Mouse (Mus musculus) MEL (cell line): ENCODE measurements around the gene Pbxip1. TPM values are rescaled to one million over a fixed set of nuclear protein-coding genes. Genes with fewer than 3 reads are reported as not detected.

Experiments
- DNase-seq: peaks from one replicate; pipeline ENCODE4 v3.0.0; 2011; ENCODE audit warnings: low read depth, low spot score
- H3K27ac ChIP-seq: 2 replicates; pipeline ENCODE4 v1.5.1; 2012; ENCODE audit warnings: low read depth, mild to moderate bottlenecking, control low read depth, low read length, moderate library complexity; ENCODE audit not compliant: control insufficient read depth
- H3K27me3 ChIP-seq, 2 experiments: fragments of 150-350 bp in 1 of 2; sonication (generic) in 1 of 2; 2 replicates each; pipeline ENCODE4 v1.6.1; 2012; ENCODE audit warnings: low read length in 2 of 2, mild to moderate bottlenecking in 2 of 2, improper control_type of control experiment in 1 of 2, moderate library complexity in 1 of 2; ENCODE audit not compliant: insufficient read depth in 2 of 2, control insufficient read depth in 1 of 2
- H3K36me3 ChIP-seq, 2 experiments: 2 replicates each; pipeline ENCODE4 v1.6.1; 2012 to 2014; ENCODE audit warnings: low read length in 2 of 2, improper control_type of control experiment in 1 of 2, inconsistent platforms in 1 of 2, mild to moderate bottlenecking in 1 of 2; ENCODE audit not compliant: insufficient read depth in 2 of 2, control insufficient read depth in 1 of 2
- H3K4me1 ChIP-seq, 2 experiments: fragments of 150-350 bp in 1 of 2; sonication (generic) in 1 of 2; 2 replicates each; pipeline ENCODE4 v1.6.1; 2012; ENCODE audit warnings: low read length in 2 of 2, improper control_type of control experiment in 1 of 2, mild to moderate bottlenecking in 1 of 2; ENCODE audit not compliant: insufficient read depth in 2 of 2, control insufficient read depth in 1 of 2
- H3K4me3 ChIP-seq, 2 experiments: fragments of 150-350 bp in 1 of 2; sonication (generic) in 1 of 2; 2 replicates each; pipeline ENCODE4 v1.5.1; 2012; ENCODE audit warnings: low read depth in 2 of 2, low read length in 2 of 2, mild to moderate bottlenecking in 2 of 2, moderate library complexity in 2 of 2, control low read depth in 1 of 2, improper control_type of control experiment in 1 of 2; ENCODE audit not compliant: control insufficient read depth in 1 of 2, insufficient read depth in 1 of 2
- H3K79me2 ChIP-seq: 2 replicates; pipeline ENCODE4 v1.6.1; 2012; ENCODE audit warnings: mild to moderate bottlenecking, low read length, moderate library complexity; ENCODE audit not compliant: control insufficient read depth, poor library complexity, insufficient read depth
- H3K9ac ChIP-seq: 2 replicates; pipeline ENCODE4 v1.6.1; 2012; ENCODE audit warnings: low read depth, mild to moderate bottlenecking, control low read depth, low read length, moderate library complexity; ENCODE audit not compliant: control insufficient read depth, poor library complexity, severe bottlenecking
- H3K9me3 ChIP-seq: fragments of 150-350 bp; sonication (generic); replicated peaks from 2 replicates; pipeline ENCODE4 v1.6.1; 2012; ENCODE audit warnings: mild to moderate bottlenecking, low read length, improper control_type of control experiment, moderate library complexity; ENCODE audit not compliant: insufficient read depth
- BHLHE40 ChIP-seq: IDR thresholded peaks from 2 replicates; pipeline ENCODE4 v1.6.1; 2012; ENCODE audit warnings: low read depth, mild to moderate bottlenecking, inconsistent platforms, low read length, improper control_type of control experiment, borderline replicate concordance
- CTCF ChIP-seq, 3 experiments: IDR thresholded peaks in 2 of 3; conservative IDR thresholded peaks in 1 of 3; 2 replicates each; pipeline ENCODE4 v1.5.1; 2011 to 2012; ENCODE audit warnings: low read length in 3 of 3, low read depth in 2 of 3, mild to moderate bottlenecking in 2 of 3, improper control_type of control experiment in 1 of 3, inconsistent platforms in 1 of 3, mixed read lengths in 1 of 3, moderate library complexity in 1 of 3; ENCODE audit not compliant: control insufficient read depth in 1 of 3, insufficient read depth in 1 of 3, poor library complexity in 1 of 3, severe bottlenecking in 1 of 3
- GABPA ChIP-seq: IDR thresholded peaks from 2 replicates; pipeline ENCODE4 v1.6.1; 2012; ENCODE audit warnings: low read depth, mild to moderate bottlenecking, inconsistent platforms, low read length, improper control_type of control experiment, moderate library complexity
- HCFC1 ChIP-seq: IDR thresholded peaks from 2 replicates; pipeline ENCODE4 v1.6.1; 2012; ENCODE audit warnings: low read depth, mild to moderate bottlenecking, inconsistent platforms, low read length, improper control_type of control experiment, moderate library complexity
- JUND ChIP-seq: IDR thresholded peaks from 2 replicates; pipeline ENCODE4 v1.6.1; 2011; ENCODE audit warnings: low read depth, mild to moderate bottlenecking, improper control_type of control experiment, low read length
- KAT2A ChIP-seq: conservative IDR thresholded peaks from 2 replicates; pipeline ENCODE4 v1.6.1; 2012; ENCODE audit warnings: low read depth, low read length, improper control_type of control experiment, inconsistent platforms
- MAX ChIP-seq: IDR thresholded peaks from 2 replicates; pipeline ENCODE4 v1.6.1; 2011; ENCODE audit warnings: low read length, improper control_type of control experiment
- MAZ ChIP-seq: IDR thresholded peaks from 2 replicates; pipeline ENCODE4 v1.6.1; 2012; ENCODE audit warnings: low read depth, mild to moderate bottlenecking, inconsistent platforms, low read length, improper control_type of control experiment
- MEF2A ChIP-seq: IDR thresholded peaks from 2 replicates; pipeline ENCODE4 v1.6.1; 2014; ENCODE audit warnings: low read depth, mild to moderate bottlenecking, inconsistent platforms, low read length, improper control_type of control experiment; ENCODE audit not compliant: poor library complexity, insufficient replicate concordance, severe bottlenecking; ENCODE audit errors: extremely low read depth
- MXI1 ChIP-seq: IDR thresholded peaks from 2 replicates; pipeline ENCODE4 v1.6.1; 2011; ENCODE audit warnings: mild to moderate bottlenecking, low read depth, low read length, improper control_type of control experiment
- MYB ChIP-seq: IDR thresholded peaks from 2 replicates; pipeline ENCODE4 v1.6.1; 2011; ENCODE audit warnings: mild to moderate bottlenecking, low read depth, low read length, improper control_type of control experiment
- MYC ChIP-seq: IDR thresholded peaks from 2 replicates; pipeline ENCODE4 v1.6.1; 2011; ENCODE audit warnings: low read depth, mild to moderate bottlenecking, low read length, improper control_type of control experiment, moderate library complexity
- NELFE ChIP-seq: IDR thresholded peaks from 2 replicates; pipeline ENCODE4 v1.6.1; 2011; ENCODE audit warnings: low read depth, low read length, improper control_type of control experiment
- NRF1 ChIP-seq: IDR thresholded peaks from 2 replicates; pipeline ENCODE4 v1.6.1; 2014; ENCODE audit warnings: low read depth, mild to moderate bottlenecking, inconsistent platforms, low read length, improper control_type of control experiment, moderate library complexity; ENCODE audit not compliant: poor library complexity, insufficient read depth, severe bottlenecking
- RAD21 ChIP-seq: IDR thresholded peaks from 2 replicates; pipeline ENCODE4 v1.6.1; 2011; ENCODE audit warnings: mild to moderate bottlenecking, low read depth, low read length, improper control_type of control experiment
- SIN3A ChIP-seq: IDR thresholded peaks from 2 replicates; pipeline ENCODE4 v1.6.1; 2012; ENCODE audit warnings: low read length, improper control_type of control experiment, inconsistent platforms
- SMC3 ChIP-seq: IDR thresholded peaks from 2 replicates; pipeline ENCODE4 v1.6.1; 2011; ENCODE audit warnings: low read depth, low read length, improper control_type of control experiment
- TAL1 ChIP-seq: IDR thresholded peaks from 2 replicates; pipeline ENCODE4 v1.6.1; 2012; ENCODE audit warnings: mild to moderate bottlenecking, inconsistent platforms, low read length, moderate library complexity, mixed read lengths
- TBP ChIP-seq: IDR thresholded peaks from 2 replicates; pipeline ENCODE4 v1.8.0; 2011; ENCODE audit warnings: low read depth, low read length, improper control_type of control experiment
- TCF12 ChIP-seq: IDR thresholded peaks from 2 replicates; pipeline ENCODE4 v1.6.1; 2014; ENCODE audit warnings: low read depth, mild to moderate bottlenecking, inconsistent platforms, low read length, improper control_type of control experiment, moderate library complexity
- USF1 ChIP-seq: IDR thresholded peaks from 2 replicates; pipeline ENCODE4 v1.6.1; 2014; ENCODE audit warnings: low read depth, mild to moderate bottlenecking, inconsistent platforms, low read length, improper control_type of control experiment, moderate library complexity
- USF2 ChIP-seq, 2 experiments: IDR thresholded peaks; 2 replicates each; pipeline ENCODE4 v1.6.1; 2011 to 2012; ENCODE audit warnings: improper control_type of control experiment in 2 of 2, low read length in 2 of 2, borderline replicate concordance in 1 of 2, inconsistent platforms in 1 of 2, low read depth in 1 of 2, mild to moderate bottlenecking in 1 of 2; ENCODE audit not compliant: insufficient read depth in 1 of 2
- ZC3H11A ChIP-seq: IDR thresholded peaks from 2 replicates; pipeline ENCODE4 v1.6.1; 2012; ENCODE audit warnings: low read depth, mild to moderate bottlenecking, inconsistent platforms, low read length, improper control_type of control experiment
- ZKSCAN1 ChIP-seq: IDR thresholded peaks from 2 replicates; pipeline ENCODE4 v1.6.1; 2012; ENCODE audit warnings: low read depth, mild to moderate bottlenecking, inconsistent platforms, low read length, improper control_type of control experiment, moderate library complexity
- ZNF384 ChIP-seq: IDR thresholded peaks from 2 replicates; pipeline ENCODE4 v1.6.1; 2012; ENCODE audit warnings: low read depth, mild to moderate bottlenecking, inconsistent platforms, low read length, improper control_type of control experiment
- polyA plus RNA-seq, 2 experiments: library from polyadenylated mRNA; stranded (reverse) in 1 of 2; unstranded in 1 of 2; fragments of >175 nt in 1 of 2; fragments of >200 nt in 1 of 2; gene quantifications; 2 replicates each; pipeline versions ENCODE4 v1.2.1 to v1.2.4; 2012; ENCODE audit warnings: low replicate concordance in 2 of 2, low read depth in 1 of 2; ENCODE audit not compliant: insufficient read length in 2 of 2, insufficient read depth in 1 of 2, missing spikeins in 1 of 2
- total RNA-seq: library from RNA; depleted of rRNA; stranded (reverse); fragments of 300-350 nt; gene quantifications from 2 replicates; pipeline ENCODE4 v1.2.3, GENCODE M21; 2012

Pbxip1 gene
- total and polyA plus RNA-seq, 3 experiments, result 4.8 to 10.7 TPM; not detected in 1

- Histone ChIP-seq H3K4me3 (no peak overlapping the region), H3K79me2 (no peaks in the 10 kb centered on the region), H3K9ac (no peak overlapping the region), H3K4me1 (no peaks in the 10 kb centered on the region), H3K36me3 (no peaks in the 10 kb centered on the region), H3K27me3 (peaks cover 22 to 31% of the 10 kb centered on the region in 2 experiments), H3K27ac (no peak overlapping the region), H3K9me3 (no peaks in the 10 kb centered on the region)
- DNase-seq, result no peak
- TF ChIP-seq HCFC1, result no peak
- TF ChIP-seq GABPA, result no peak
- no peak for TF ChIP-seq NRF1
- TF ChIP-seq MAX, result no peak
- no peak for TF ChIP-seq USF1
- no peak for TF ChIP-seq MAZ
- no peak for TF ChIP-seq SMC3
- TF ChIP-seq BHLHE40, result no peak
- TF ChIP-seq SIN3A, result no peak
- TF ChIP-seq MYC, result no peak
- TF ChIP-seq MYB, result no peak
- TF ChIP-seq ZNF384, result no peak
- no peak for TF ChIP-seq JUND
- no peak for TF ChIP-seq ZKSCAN1
- no peak for TF ChIP-seq USF2 (IDR thresholded peaks at IDR 0.05; ENCODE audit: borderline replicate concordance in 1 of 2, insufficient read depth in 1 of 2, low read depth in 1 of 2, low read length in 2 of 2)
- TF ChIP-seq TBP, result no peak
- TF ChIP-seq KAT2A, result no peak
- TF ChIP-seq ZC3H11A, result no peak
- no peak for TF ChIP-seq RAD21
Observed at GRCm38 (mm10) chr3:89491559-89491958, 55.1 kb downstream of the Pbxip1 start.

DNA sequence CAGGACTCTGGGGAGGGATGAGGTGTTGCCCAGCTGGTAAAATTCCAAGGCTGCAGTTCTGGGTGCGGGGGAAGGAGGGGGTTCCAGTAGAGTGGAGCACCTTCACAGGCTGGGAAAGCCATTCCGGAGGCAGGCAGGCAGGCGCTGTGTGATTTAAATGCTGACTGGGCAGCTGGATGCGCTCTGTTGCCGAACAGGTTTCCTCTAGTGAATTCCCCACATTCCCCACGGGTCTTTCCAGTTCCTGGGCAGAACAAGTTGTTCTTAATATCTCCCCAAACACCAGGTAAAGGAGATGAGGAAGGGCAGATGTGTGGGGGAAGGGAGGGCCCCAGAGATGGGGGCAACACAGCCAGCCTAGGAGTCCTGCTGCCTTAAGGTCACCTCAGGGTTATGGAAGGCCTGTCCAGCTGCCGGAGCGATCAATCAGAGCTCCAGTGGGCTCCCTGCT, 56.2 kb downstream of the Pbxip1 start:
- Histone ChIP-seq H3K27ac (no peak overlapping the region), H3K4me1 (no peaks in the 10 kb centered on the region), H3K9ac (no peak overlapping the region), H3K9me3 (no peaks in the 10 kb centered on the region), H3K27me3 (peaks cover 12 to 24% of the 10 kb centered on the region in 2 experiments), H3K36me3 (no peaks in the 10 kb centered on the region), H3K4me3 (no peak overlapping the region), H3K79me2 (no peaks in the 10 kb centered on the region)
- TF ChIP-seq USF1, result no peak
- no peak for TF ChIP-seq RAD21
- no peak for TF ChIP-seq NELFE
- TF ChIP-seq TBP, result no peak
- no peak for TF ChIP-seq MEF2A
- no peak for TF ChIP-seq TCF12
- TF ChIP-seq CTCF (IDR thresholded peaks at IDR 0.05 in 2 of 3, conservative IDR thresholded peaks at IDR 0.05 in 1 of 3; ENCODE audit: control insufficient read depth in 1 of 3, insufficient read depth in 1 of 3, low read depth in 2 of 3, low read length in 3 of 3, poor library complexity in 1 of 3, severe bottlenecking in 1 of 3), result no peak
- TF ChIP-seq ZNF384, result no peak
- TF ChIP-seq HCFC1, result no peak
- TF ChIP-seq MXI1, result no peak
- TF ChIP-seq KAT2A, result no peak
- TF ChIP-seq TAL1, result no peak
- no peak for DNase-seq
